Mouse (Mus musculus) spleen, postnatal 36 days (tissue): ENCODE data around the gene Vmn2r59.
"Not testable (repeated sequence)": the region's sequence is repeated elsewhere in the genome, so short reads cannot be mapped to it uniquely, and the experiment has no call there.

ENCODE experiments used
- DNase-seq, 2 experiments: peaks; one replicate each; pipeline ENCODE4 v3.0.0; 2022; ENCODE audit warnings: low spot score in 2 of 2, mixed read lengths in 1 of 2

Gene Vmn2r59

DNA sequence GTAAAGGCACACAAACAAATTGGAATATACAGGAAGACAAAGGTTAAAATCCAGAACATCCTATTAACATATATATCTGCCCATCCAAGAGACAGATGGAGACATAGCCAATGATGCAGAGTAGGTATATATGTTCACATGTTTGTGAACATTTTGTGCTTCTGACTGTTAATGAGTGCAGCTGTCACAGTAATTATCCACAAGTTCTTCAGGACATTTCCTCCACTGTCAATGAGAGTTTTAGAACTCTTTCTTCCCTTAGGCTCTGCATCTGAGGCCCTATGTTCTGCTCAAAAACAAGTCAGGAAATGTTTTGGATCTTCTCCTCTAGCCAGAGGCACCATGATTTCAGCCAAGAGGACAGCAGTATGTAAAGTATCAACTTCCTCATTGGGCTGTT is at the start of gene Vmn2r59:
TSS of gene Vmn2r59 (minus strand) at position 101 of the 400 bp plus-strand sequence.
- no peak for DNase-seq

GRCm38 (mm10) chr7:42107470-42107869 is 48.6 kb upstream of the Vmn2r59 start, which contains the start of gene Vmn2r60:
Vmn2r60 (plus strand) TSS chr7:42107770.
- DNase-seq: no peak

DNA sequence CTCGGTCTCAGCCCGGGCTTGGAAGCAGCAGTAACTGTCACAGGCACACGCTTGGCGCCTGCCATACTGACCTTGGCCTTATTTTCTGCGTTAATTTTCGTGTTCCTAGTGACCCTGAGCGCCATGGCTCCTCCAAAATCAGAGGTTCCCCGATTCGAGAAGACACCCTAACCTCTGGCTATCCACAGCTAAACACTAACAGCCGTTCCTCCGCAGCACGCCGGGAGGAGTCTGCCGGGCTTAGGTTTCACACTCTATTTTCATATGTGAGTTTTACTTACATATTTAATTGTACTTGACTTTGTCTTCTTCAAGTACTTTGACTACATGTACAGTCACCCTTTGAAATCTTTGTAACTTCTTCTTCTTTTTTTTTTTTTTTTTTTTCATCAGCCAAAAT is 48.2 kb upstream of the Vmn2r59 start:
- not testable (repeated sequence) for DNase-seq
